Mouse (Mus musculus) thymus, adult 2 months (tissue): ENCODE measurements around the gene Clspn.

Experiments
- CTCF ChIP-seq: fragments of 200-500 bp; IDR thresholded peaks from 2 replicates; pipeline ENCODE4 v1.5.1; 2012; ENCODE audit warnings: mild to moderate bottlenecking, control low read depth, low read length, moderate library complexity, borderline replicate concordance; ENCODE audit not compliant: control insufficient read depth, poor library complexity, insufficient read depth; ENCODE audit errors: extremely low read depth
- POLR2A ChIP-seq: fragments of 200-500 bp; IDR thresholded peaks from 2 replicates; pipeline ENCODE4 v1.6.1; 2012; ENCODE audit warnings: mild to moderate bottlenecking, low read length, control low read depth, moderate library complexity; ENCODE audit not compliant: control insufficient read depth, poor library complexity, insufficient read depth; ENCODE audit errors: extremely low read depth

DNA sequence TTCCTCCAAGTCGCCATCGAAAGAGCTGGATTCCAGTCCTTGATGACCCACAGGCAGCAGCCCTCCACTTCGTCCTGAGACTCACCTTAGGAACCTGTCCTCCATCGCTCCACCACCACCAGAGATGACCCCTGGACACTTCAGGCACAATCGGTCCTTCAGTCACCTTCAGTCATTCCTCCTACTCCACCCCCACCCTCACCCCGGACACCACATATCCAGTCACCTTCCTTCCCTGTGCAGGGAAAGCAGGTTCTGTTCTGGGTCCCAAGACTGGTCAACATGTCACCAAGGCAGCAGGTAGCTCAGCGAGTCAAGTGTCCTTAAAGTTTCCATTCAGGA lies 23.0 kb upstream of the Clspn start:
- no peak for TF ChIP-seq POLR2A
- TF ChIP-seq CTCF, result no peak
